Mouse (Mus musculus) embryo, embryonic 10.5 days (tissue): ENCODE measurements around the gene Slf2.
A peak's percentile ranks its signal among the peaks of the same experiment; 100 is the strongest.

Experiments
- DNase-seq: peaks from one replicate; pipeline ENCODE4 v3.0.0-alpha.2; 2015; ENCODE audit warnings: low spot score

The Slf2 gene

DNA sequence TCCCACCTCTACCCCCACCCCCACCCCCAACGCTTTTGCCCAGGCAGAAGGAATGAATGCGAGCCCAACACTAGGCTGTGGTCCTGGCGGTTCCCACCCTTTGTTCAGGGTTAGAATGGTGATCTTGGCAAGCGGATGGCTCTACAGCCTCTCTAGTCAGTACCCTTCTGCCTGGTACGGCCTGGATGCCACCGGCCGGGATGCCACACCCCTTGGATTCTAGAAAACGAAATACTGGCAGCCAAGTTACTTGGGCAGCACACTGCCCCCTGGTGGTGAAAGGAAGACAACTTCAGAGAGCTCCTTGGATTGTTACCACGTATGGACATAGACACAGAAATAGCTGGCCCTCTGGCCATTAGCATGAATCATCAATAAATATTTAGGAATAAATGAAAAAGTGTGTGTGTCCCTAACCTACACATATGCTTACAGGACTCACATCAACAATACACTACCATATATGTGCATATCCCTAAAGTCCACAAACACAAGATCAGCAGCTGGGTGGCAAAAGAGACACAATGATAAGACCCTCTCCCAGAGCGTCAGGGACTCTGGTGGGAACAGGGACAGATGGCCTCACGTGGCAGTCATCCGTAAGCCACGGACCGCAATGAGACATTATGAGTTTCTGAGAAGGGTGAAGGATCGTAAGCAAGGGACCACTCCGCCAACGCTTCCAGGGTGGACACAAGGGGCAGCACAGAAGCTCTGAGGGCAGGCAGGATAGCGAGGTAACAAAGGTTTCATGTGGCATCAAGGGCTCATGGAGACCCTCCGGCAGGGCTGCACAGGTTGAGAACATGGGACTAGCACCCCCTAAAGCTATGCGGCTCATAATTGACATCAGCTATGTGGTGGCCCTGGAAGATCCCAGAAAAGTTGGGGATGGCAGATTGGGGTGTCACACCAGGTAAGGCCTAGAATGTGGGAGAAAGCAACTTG, 100.1 kb downstream of the Slf2 start:
- peak; percentile 95 for DNase-seq

DNA sequence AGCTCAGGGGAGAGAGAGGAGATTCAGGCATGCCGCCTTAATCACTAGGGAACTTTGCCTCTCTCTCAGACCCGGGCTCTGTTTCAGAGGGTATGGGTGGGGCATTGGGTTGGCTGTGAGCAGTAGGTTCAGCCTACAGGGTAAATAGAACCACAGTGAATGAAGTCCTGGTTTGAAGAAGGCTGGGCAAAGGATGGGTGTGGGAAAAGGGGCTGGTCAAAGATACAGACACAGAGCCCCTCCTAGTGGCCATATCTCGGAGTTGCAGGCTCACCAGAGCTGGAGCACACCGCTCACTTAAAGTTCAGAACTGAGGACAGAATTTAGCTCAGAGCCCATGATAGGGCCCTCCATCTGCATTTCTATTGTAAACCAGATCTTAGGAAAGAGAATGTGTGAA, 100.8 kb downstream of the Slf2 start:
- DNase-seq = peak; percentile 92
